In genomic region chr8:123687826-123688225, GRCm38 (mm10) we compare ENCODE assay signal across 21 mouse cellular contexts.
"Had no signal": no experiment of that assay in that cellular context is flagged by ENCODE, and none has a peak within 500 bp of the region (broad histone marks: within the 10 kb centered on the region; RNA-seq: fewer than 3 reads in every experiment).

No protein-coding gene starts in this region.

- DNase-seq: liver, postnatal 0 days; lung, adult 2 months; lung, postnatal 14 days; lung, postnatal 36 days; midbrain, embryonic 14.5 days; retina, postnatal 1 day; right cerebral cortex, adult 18-20 months; right cerebral cortex, postnatal 25 days; right cerebral cortex, postnatal 4 days; spleen, adult 18-20 months; thymus, adult 18-20 months; thymus, postnatal 14 days; thymus, postnatal 36 days had no signal

- H3K36me3 ChIP-seq: lung, embryonic 15.5 days; midbrain, embryonic 10.5 days; neural tube, embryonic 13.5 days; neural tube, embryonic 15.5 days had no signal

- H3K9ac ChIP-seq: liver, postnatal 0 days; lung, embryonic 15.5 days; neural tube, embryonic 13.5 days; neural tube, embryonic 15.5 days had no signal

- H3K27me3 ChIP-seq: lung, embryonic 15.5 days; neural tube, embryonic 13.5 days; neural tube, embryonic 15.5 days had no signal

- H3K9me3 ChIP-seq: lung, embryonic 15.5 days; midbrain, embryonic 10.5 days; neural tube, embryonic 13.5 days; neural tube, embryonic 15.5 days had no signal

- H3K27ac ChIP-seq: lung, embryonic 15.5 days; macrophage; midbrain, embryonic 10.5 days; neural tube, embryonic 13.5 days; neural tube, embryonic 15.5 days had no signal

- H3K4me3 ChIP-seq: lung, embryonic 15.5 days; midbrain, embryonic 10.5 days; myocyte; neural tube, embryonic 13.5 days; neural tube, embryonic 15.5 days had no signal

- ATAC-seq: liver, postnatal 0 days; lung, postnatal 0 days; midbrain, embryonic 16.5 days had no signal

- H3K4me2 ChIP-seq: lung, embryonic 15.5 days; neural tube, embryonic 13.5 days; neural tube, embryonic 15.5 days had no signal
